Mouse (Mus musculus) CH12.LX (cell line): Measurements from ENCODE around the gene Foxp1. TPM values are rescaled to one million over a fixed set of nuclear protein-coding genes. Genes with fewer than 3 reads are reported as not detected.

Experiments used
- DNase-seq: peaks from one replicate; pipeline ENCODE4 v3.0.0-alpha.2; 2013; ENCODE audit errors: extremely low read depth
- H3K27ac ChIP-seq: 2 replicates; pipeline ENCODE4 v1.5.1; 2012; ENCODE audit warnings: low read depth, mild to moderate bottlenecking, control low read depth, moderate library complexity; ENCODE audit not compliant: insufficient read depth
- H3K27me3 ChIP-seq: replicated peaks from 2 replicates; pipeline ENCODE3; 2012; ENCODE audit warnings: inconsistent platforms
- H3K36me3 ChIP-seq, 2 experiments: replicated peaks in 1 of 2; 2 replicates each; pipeline versions ENCODE3 to v1.6.1; 2012; ENCODE audit warnings: inconsistent platforms in 1 of 2, low read length in 1 of 2, mild to moderate bottlenecking in 1 of 2, mixed read lengths in 1 of 2, moderate library complexity in 1 of 2; ENCODE audit not compliant: control insufficient read depth in 1 of 2, insufficient read depth in 1 of 2
- H3K4me1 ChIP-seq, 2 experiments: 2 replicates each; pipeline ENCODE4 v1.6.1; 2012; ENCODE audit warnings: inconsistent platforms in 1 of 2, moderate library complexity in 1 of 2; ENCODE audit not compliant: insufficient read depth in 2 of 2, control insufficient read depth in 1 of 2
- H3K4me2 ChIP-seq: 2 replicates; pipeline ENCODE4 v1.6.1; 2012; ENCODE audit warnings: low read depth, mild to moderate bottlenecking, control low read depth; ENCODE audit not compliant: poor library complexity, insufficient read depth, severe bottlenecking
- H3K4me3 ChIP-seq, 3 experiments: fragments of 150-350 bp in 1 of 3; sonication (generic) in 1 of 3; replicated peaks in 1 of 3; 2 replicates each; pipeline versions ENCODE3 to v1.5.1; 2011 to 2012; ENCODE audit warnings: low read depth in 2 of 3, low read length in 2 of 3, mild to moderate bottlenecking in 2 of 3, moderate library complexity in 2 of 3, control low read depth in 1 of 3, improper control_type of control experiment in 1 of 3, inconsistent platforms in 1 of 3, mixed read lengths in 1 of 3; ENCODE audit not compliant: poor library complexity in 1 of 3
- H3K79me2 ChIP-seq: replicated peaks from 2 replicates; pipeline ENCODE4 v1.6.1; 2012; ENCODE audit warnings: mild to moderate bottlenecking, moderate library complexity; ENCODE audit not compliant: control insufficient read depth, poor library complexity, insufficient read depth, severe bottlenecking; ENCODE audit errors: extremely low read depth
- H3K9ac ChIP-seq: 2 replicates; pipeline ENCODE4 v1.6.1; 2012; ENCODE audit warnings: low read depth, mild to moderate bottlenecking, control low read depth, moderate library complexity; ENCODE audit not compliant: insufficient read depth
- H3K9me3 ChIP-seq: replicated peaks from 2 replicates; pipeline ENCODE3; 2012; ENCODE audit warnings: low read length, inconsistent platforms, mixed read lengths
- BHLHE40 ChIP-seq: IDR thresholded peaks from 2 replicates; pipeline ENCODE4 v1.6.1; 2011; ENCODE audit warnings: mild to moderate bottlenecking, low read depth, low read length, improper control_type of control experiment
- CHD1 ChIP-seq: IDR thresholded peaks from 2 replicates; pipeline ENCODE4 v1.6.1; 2012; ENCODE audit warnings: low read depth, low read length, improper control_type of control experiment, inconsistent platforms
- CHD2 ChIP-seq: IDR thresholded peaks from 2 replicates; pipeline ENCODE4 v1.6.1; 2011; ENCODE audit warnings: low read length, improper control_type of control experiment
- E2F4 ChIP-seq: IDR thresholded peaks from 2 replicates; pipeline ENCODE4 v1.6.1; 2011; ENCODE audit warnings: low read depth, low read length, improper control_type of control experiment; ENCODE audit not compliant: insufficient replicate concordance
- ELF1 ChIP-seq: IDR thresholded peaks from 2 replicates; pipeline ENCODE4 v1.6.1; 2014; ENCODE audit warnings: low read depth, mild to moderate bottlenecking, inconsistent platforms, low read length, improper control_type of control experiment
- EP300 ChIP-seq: IDR thresholded peaks from 2 replicates; pipeline ENCODE4 v1.6.1; 2011; ENCODE audit warnings: low read length, improper control_type of control experiment
- ETS1 ChIP-seq: conservative IDR thresholded peaks from 2 replicates; pipeline ENCODE4 v1.6.1; 2012; ENCODE audit warnings: low read depth, mild to moderate bottlenecking, inconsistent platforms, low read length, improper control_type of control experiment, moderate library complexity
- HCFC1 ChIP-seq: IDR thresholded peaks from 2 replicates; pipeline ENCODE4 v1.6.1; 2012; ENCODE audit warnings: low read depth, mild to moderate bottlenecking, inconsistent platforms, low read length, improper control_type of control experiment
- IRF4 ChIP-seq: IDR thresholded peaks from 2 replicates; pipeline ENCODE4 v1.6.1; 2014; ENCODE audit warnings: low read depth, mild to moderate bottlenecking, inconsistent platforms, low read length, improper control_type of control experiment
- JUN ChIP-seq: IDR thresholded peaks from 2 replicates; pipeline ENCODE4 v1.6.1; 2011; ENCODE audit warnings: low read depth, mild to moderate bottlenecking, low read length, improper control_type of control experiment, moderate library complexity; ENCODE audit not compliant: insufficient read depth
- JUND ChIP-seq: conservative IDR thresholded peaks from 2 replicates; pipeline ENCODE4 v1.6.1; 2011; ENCODE audit warnings: low read depth, low read length, improper control_type of control experiment
- KAT2A ChIP-seq: IDR thresholded peaks from 2 replicates; pipeline ENCODE4 v1.6.1; 2012; ENCODE audit warnings: low read length, improper control_type of control experiment, inconsistent platforms; ENCODE audit not compliant: insufficient replicate concordance
- MAFK ChIP-seq: IDR thresholded peaks from 2 replicates; pipeline ENCODE4 v1.6.1; 2011; ENCODE audit warnings: low read length, improper control_type of control experiment; ENCODE audit not compliant: insufficient replicate concordance
- MAX ChIP-seq: IDR thresholded peaks from 2 replicates; pipeline ENCODE4 v1.6.1; 2011; ENCODE audit warnings: low read length, improper control_type of control experiment
- MAZ ChIP-seq: IDR thresholded peaks from 2 replicates; pipeline ENCODE4 v1.6.1; 2012; ENCODE audit warnings: low read depth, mild to moderate bottlenecking, inconsistent platforms, low read length, improper control_type of control experiment, moderate library complexity
- MEF2A ChIP-seq: IDR thresholded peaks from 2 replicates; pipeline ENCODE4 v1.6.1; 2014; ENCODE audit warnings: low read depth, mild to moderate bottlenecking, inconsistent platforms, low read length, improper control_type of control experiment, borderline replicate concordance
- MXI1 ChIP-seq: IDR thresholded peaks from 2 replicates; pipeline ENCODE4 v1.6.1; 2011; ENCODE audit warnings: mild to moderate bottlenecking, low read depth, low read length, improper control_type of control experiment
- MYC ChIP-seq: IDR thresholded peaks from 2 replicates; pipeline ENCODE4 v1.6.1; 2011; ENCODE audit warnings: low read depth, mild to moderate bottlenecking, improper control_type of control experiment, low read length
- PAX5 ChIP-seq: IDR thresholded peaks from 2 replicates; pipeline ENCODE4 v1.6.1; 2012; ENCODE audit warnings: low read length, inconsistent platforms, mixed read lengths
- POLR2A ChIP-seq: IDR thresholded peaks from 2 replicates; pipeline ENCODE4 v1.6.1; 2011; ENCODE audit warnings: low read depth, mild to moderate bottlenecking, improper control_type of control experiment, low read length
- POLR2AphosphoS2 ChIP-seq: IDR thresholded peaks from 2 replicates; pipeline ENCODE4 v1.6.1; 2011; ENCODE audit warnings: low read depth, low read length, improper control_type of control experiment
- RAD21 ChIP-seq: IDR thresholded peaks from 2 replicates; pipeline ENCODE4 v1.6.1; 2011; ENCODE audit warnings: low read depth, mild to moderate bottlenecking, low read length, improper control_type of control experiment, moderate library complexity
- RCOR1 ChIP-seq: conservative IDR thresholded peaks from 2 replicates; pipeline ENCODE4 v1.6.1; 2012; ENCODE audit warnings: low read depth, mild to moderate bottlenecking, inconsistent platforms, low read length, improper control_type of control experiment
- TCF12 ChIP-seq: IDR thresholded peaks from 2 replicates; pipeline ENCODE4 v1.6.1; 2014; ENCODE audit warnings: low read depth, mild to moderate bottlenecking, inconsistent platforms, low read length, improper control_type of control experiment
- UBTF ChIP-seq: IDR thresholded peaks from 2 replicates; pipeline ENCODE4 v1.6.1; 2012; ENCODE audit warnings: low read depth, mild to moderate bottlenecking, inconsistent platforms, low read length, improper control_type of control experiment, moderate library complexity
- USF1 ChIP-seq: IDR thresholded peaks from 2 replicates; pipeline ENCODE4 v1.6.1; 2014; ENCODE audit warnings: low read depth, mild to moderate bottlenecking, inconsistent platforms, low read length, improper control_type of control experiment
- USF2 ChIP-seq: conservative IDR thresholded peaks from 2 replicates; pipeline ENCODE4 v1.6.1; 2011; ENCODE audit warnings: low read depth, low read length, improper control_type of control experiment
- ZC3H11A ChIP-seq: IDR thresholded peaks from 2 replicates; pipeline ENCODE4 v1.6.1; 2012; ENCODE audit warnings: low read depth, mild to moderate bottlenecking, inconsistent platforms, low read length, improper control_type of control experiment
- ZNF384 ChIP-seq: IDR thresholded peaks from 2 replicates; pipeline ENCODE4 v1.6.1; 2012; ENCODE audit warnings: low read depth, low read length, improper control_type of control experiment, inconsistent platforms
- dilution Hi-C: fragments of 300-500 bp; cut with MboI; formaldehyde crosslinking; loops from 2 replicates; pipeline ENCODE4 v1.14.3; 2020; ENCODE audit warnings: low sequenced_read_pairs; ENCODE audit not compliant: extremely low pct_unique_long_range_greater_than_20kb, extremely low pct_ligation_motif_present
- in situ Hi-C: fragments of 300-500 bp; cut with MboI; formaldehyde crosslinking; loops from 3 replicates; pipeline ENCODE4 v1.14.3; 2019; ENCODE audit warnings: low sequenced_read_pairs, low pct_ligation_motif_present, low pct_unique_long_range_greater_than_20kb, mixed read lengths
- polyA plus RNA-seq: library from polyadenylated mRNA; unstranded; fragments of >175 nt; gene quantifications from 2 replicates; pipeline ENCODE4 v1.2.1, GENCODE M21; 2012; ENCODE audit warnings: low read depth; ENCODE audit not compliant: insufficient read length
- total RNA-seq, 2 experiments: library from RNA; depleted of rRNA; stranded (reverse); fragments of 300-350 nt in 1 of 2; fragments of >200 nt in 1 of 2; gene quantifications; 2 replicates each; pipeline ENCODE4 v1.2.3; 2012 to 2014

Gene Foxp1
- total and polyA plus RNA-seq, 3 experiments, result 66.5 to 105 (median 87.4) TPM

GRCm38 (mm10) chr6:99065569-99066353 lies 456.8 kb downstream of the Foxp1 start:
- in situ Hi-C loops, result no loop called here
- Histone ChIP-seq H3K4me3 (no peak overlapping the region), H3K27ac (peak overlapping the region; percentile 28), H3K36me3 (peaks cover 46 to 88% of the 10 kb centered on the region in 2 experiments), H3K9me3 (no peaks in the 10 kb centered on the region)
- DNase-seq, result no peak
- no peak for TF ChIP-seq USF2
- TF ChIP-seq JUND, result no peak
- TF ChIP-seq, all 38 proteins: peak for 0
- dilution Hi-C loops, result no loop called here
- Histone ChIP-seq H3K4me2 (no peak overlapping the region), H3K27me3 (no peaks in the 10 kb centered on the region), H3K4me1 (peaks cover 28 to 64% of the 10 kb centered on the region in 2 experiments), H3K9ac (no peak overlapping the region), H3K79me2 (peaks cover 60% of the 10 kb centered on the region)

- in situ Hi-C loops, result no loop called here
- Histone ChIP-seq H3K4me2 (peak overlapping the region; percentile 32; the same call in 1 of the 2 replicates), H3K36me3 (peaks cover 31 to 84% of the 10 kb centered on the region in 2 experiments)
- TF ChIP-seq UBTF, result no peak
- peak; percentile 68; the same call in 1 of the 2 replicates for TF ChIP-seq EP300
- TF ChIP-seq MAZ, result 0 out of 2 replicates have a peak, but pooled peaks have one; percentile 10
- TF ChIP-seq ETS1, result peak; percentile 75
- peak; percentile 62 for TF ChIP-seq JUND
- TF ChIP-seq CHD2, result peak; percentile 40; the same call in 1 of the 2 replicates
- peak; percentile 55; the same call in 1 of the 2 replicates for TF ChIP-seq MEF2A
- no peak for TF ChIP-seq RAD21
- TF ChIP-seq JUN, result peak; percentile 56; the same call in 1 of the 2 replicates
- peak; percentile 43; the same call in 1 of the 2 replicates for TF ChIP-seq TCF12
- TF ChIP-seq RCOR1, result 0 out of 2 replicates have a peak, but pooled peaks have one; percentile 30
- no peak for TF ChIP-seq USF2
- TF ChIP-seq CHD1, result peak; percentile 69; the same call in 1 of the 2 replicates
- no peak for TF ChIP-seq PAX5
- TF ChIP-seq ZC3H11A, result no peak
- no peak for TF ChIP-seq POLR2AphosphoS2
- TF ChIP-seq MAFK, result no peak
- TF ChIP-seq MYC, result peak; percentile 31; the same call in 1 of the 2 replicates
- no peak for TF ChIP-seq ELF1
- peak; percentile 92 for TF ChIP-seq MXI1
- peak; percentile 27; the same call in 1 of the 2 replicates for TF ChIP-seq MAX
- TF ChIP-seq BHLHE40, result peak; percentile 43; the same call in 1 of the 2 replicates
- TF ChIP-seq USF1, result no peak
- no peak for TF ChIP-seq ZNF384
- TF ChIP-seq POLR2A, result no peak
- TF ChIP-seq HCFC1, result no peak
- TF ChIP-seq IRF4, result peak; percentile 77
- no peak for TF ChIP-seq KAT2A
- TF ChIP-seq E2F4, result no peak
These were observed 458.5 kb downstream of the Foxp1 start for GRCm38 (mm10) chr6:99063982-99064484.

More at GRCm38 (mm10) chr6:99063982-99064484, 458.5 kb downstream of the Foxp1 start:
- Histone ChIP-seq H3K4me3 (no peak overlapping the region), H3K9ac (peak overlapping the region; percentile 1; the same call in 1 of the 2 replicates), H3K27me3 (no peaks in the 10 kb centered on the region), H3K4me1 (peaks cover 31 to 78% of the 10 kb centered on the region in 2 experiments), H3K79me2 (peaks cover 61% of the 10 kb centered on the region), H3K9me3 (no peaks in the 10 kb centered on the region), H3K27ac (peak overlapping the region; percentile 86)
- dilution Hi-C loops, result no loop called here
- DNase-seq, result no peak
